Mouse (Mus musculus) A20 (cell line): ENCODE results near the gene Bean1.

ENCODE experiments used
- DNase-seq: peaks from one replicate; pipeline ENCODE4 v3.0.0-alpha.2; 2011; ENCODE audit warnings: low read depth, low spot score

The Bean1 gene

GRCm38 (mm10) chr8:104170118-104171049 is at the start of gene Bean1:
Gene Bean1 (plus strand): TSS chr8:104170442.
- DNase-seq = no peak

- DNase-seq = no peak
Observed at GRCm38 (mm10) chr8:104121640-104122416, 48.4 kb upstream of the Bean1 start.

GRCm38 (mm10) chr8:104123080-104123657 is 47.1 kb upstream of the Bean1 start:
- no peak for DNase-seq

GRCm38 (mm10) chr8:104124534-104124933 is 45.7 kb upstream of the Bean1 start:
- no peak for DNase-seq

GRCm38 (mm10) chr8:104127160-104127883 is 42.9 kb upstream of the Bean1 start:
- peak; percentile 90 for DNase-seq

- no peak for DNase-seq
Observed at GRCm38 (mm10) chr8:104130916-104131315, 39.3 kb upstream of the Bean1 start.

GRCm38 (mm10) chr8:104131414-104131975 is 38.7 kb upstream of the Bean1 start:
- no peak for DNase-seq

GRCm38 (mm10) chr8:104134521-104134920 is 35.7 kb upstream of the Bean1 start:
- DNase-seq = no peak

GRCm38 (mm10) chr8:104136277-104136676 is 34.0 kb upstream of the Bean1 start:
- no peak for DNase-seq

- DNase-seq = no peak
Observed at GRCm38 (mm10) chr8:104137636-104138035, 32.6 kb upstream of the Bean1 start.

GRCm38 (mm10) chr8:104140611-104141010 is 29.6 kb upstream of the Bean1 start:
- DNase-seq = no peak

GRCm38 (mm10) chr8:104142415-104142814 is 27.8 kb upstream of the Bean1 start:
- DNase-seq = no peak

- no peak for DNase-seq
Observed at GRCm38 (mm10) chr8:104143379-104143778, 26.9 kb upstream of the Bean1 start.

GRCm38 (mm10) chr8:104144434-104145216 is 25.6 kb upstream of the Bean1 start:
- DNase-seq = peak; percentile 28

- DNase-seq = peak; percentile 67
Observed at GRCm38 (mm10) chr8:104145981-104146689, 24.1 kb upstream of the Bean1 start.

- DNase-seq = no peak
Observed at GRCm38 (mm10) chr8:104146717-104147494, 23.3 kb upstream of the Bean1 start.

- no peak for DNase-seq
Observed at GRCm38 (mm10) chr8:104147947-104148346, 22.3 kb upstream of the Bean1 start.

- no peak for DNase-seq
Observed at GRCm38 (mm10) chr8:104160731-104161130, 9.5 kb upstream of the Bean1 start.

GRCm38 (mm10) chr8:104169461-104169860 is 781 bp upstream of the Bean1 start:
- DNase-seq = no peak
